Mouse (Mus musculus): ENCODE data around the gene Zzef1.

The Zzef1 gene

GRCm38 (mm10) chr11:72805232-72805631 is 9.2 kb downstream of the Zzef1 start:
- DNase-seq (ENCODE audit: low read depth, low spot score): no peak

GRCm38 (mm10) chr11:72806556-72806955 is 10.5 kb downstream of the Zzef1 start:
- DNase-seq (ENCODE audit: low read depth, low spot score): peak; percentile 22

GRCm38 (mm10) chr11:72807992-72808391 is 12.0 kb downstream of the Zzef1 start:
- DNase-seq (ENCODE audit: low read depth, low spot score): no peak

- DNase-seq (ENCODE audit: low read depth, low spot score): peak; percentile 52
Observed at GRCm38 (mm10) chr11:72813687-72814086, 17.7 kb downstream of the Zzef1 start.

- no peak for DNase-seq (ENCODE audit: low read depth, low spot score)
Observed at GRCm38 (mm10) chr11:72814188-72814587, 18.2 kb downstream of the Zzef1 start.

GRCm38 (mm10) chr11:72816859-72817258 is 20.8 kb downstream of the Zzef1 start:
- no peak for DNase-seq (ENCODE audit: low read depth, low spot score)

- DNase-seq (ENCODE audit: low read depth, low spot score): no peak
Observed at GRCm38 (mm10) chr11:72818067-72818466, 22.0 kb downstream of the Zzef1 start.

GRCm38 (mm10) chr11:72821041-72821440 is 25.0 kb downstream of the Zzef1 start:
- no peak for DNase-seq (ENCODE audit: low read depth, low spot score)

GRCm38 (mm10) chr11:72829869-72830268 is 33.8 kb downstream of the Zzef1 start:
- no peak for DNase-seq (ENCODE audit: low read depth, low spot score)

GRCm38 (mm10) chr11:72842731-72843130 is 46.7 kb downstream of the Zzef1 start:
- DNase-seq (ENCODE audit: low read depth, low spot score): no peak

- no peak for DNase-seq (ENCODE audit: low read depth, low spot score)
Observed at GRCm38 (mm10) chr11:72843576-72843975, 47.5 kb downstream of the Zzef1 start.

GRCm38 (mm10) chr11:72845526-72845925 is 49.5 kb downstream of the Zzef1 start:
- no peak for DNase-seq (ENCODE audit: low read depth, low spot score)

GRCm38 (mm10) chr11:72846685-72847084 is 50.7 kb downstream of the Zzef1 start:
- no peak for DNase-seq (ENCODE audit: low read depth, low spot score)

- DNase-seq (ENCODE audit: low read depth, low spot score): no peak
Observed at GRCm38 (mm10) chr11:72847831-72848628, 52.0 kb downstream of the Zzef1 start.

- DNase-seq (ENCODE audit: low read depth, low spot score): no peak
Observed at GRCm38 (mm10) chr11:72850419-72851131, 54.5 kb downstream of the Zzef1 start.

GRCm38 (mm10) chr11:72851214-72851613 is 55.2 kb downstream of the Zzef1 start:
- no peak for DNase-seq (ENCODE audit: low read depth, low spot score)

GRCm38 (mm10) chr11:72852122-72852521 is 56.1 kb downstream of the Zzef1 start:
- no peak for DNase-seq (ENCODE audit: low read depth, low spot score)

GRCm38 (mm10) chr11:72853086-72853485 is 57.1 kb downstream of the Zzef1 start:
- DNase-seq (ENCODE audit: low read depth, low spot score): peak; percentile 35

GRCm38 (mm10) chr11:72854251-72854650 is 58.2 kb downstream of the Zzef1 start:
- DNase-seq (ENCODE audit: low read depth, low spot score): no peak

GRCm38 (mm10) chr11:72856764-72857163 is 60.7 kb downstream of the Zzef1 start:
- no peak for DNase-seq (ENCODE audit: low read depth, low spot score)

GRCm38 (mm10) chr11:72861236-72861635 is 65.2 kb downstream of the Zzef1 start:
- DNase-seq (ENCODE audit: low read depth, low spot score): peak; percentile 51

- no peak for DNase-seq (ENCODE audit: low read depth, low spot score)
Observed at GRCm38 (mm10) chr11:72866446-72866845, 70.4 kb downstream of the Zzef1 start.

- no peak for DNase-seq (ENCODE audit: low read depth, low spot score)
Observed at GRCm38 (mm10) chr11:72872061-72872460, 76.0 kb downstream of the Zzef1 start.
